Mouse (Mus musculus): ENCODE measurements around the gene Rrm2.

DNA sequence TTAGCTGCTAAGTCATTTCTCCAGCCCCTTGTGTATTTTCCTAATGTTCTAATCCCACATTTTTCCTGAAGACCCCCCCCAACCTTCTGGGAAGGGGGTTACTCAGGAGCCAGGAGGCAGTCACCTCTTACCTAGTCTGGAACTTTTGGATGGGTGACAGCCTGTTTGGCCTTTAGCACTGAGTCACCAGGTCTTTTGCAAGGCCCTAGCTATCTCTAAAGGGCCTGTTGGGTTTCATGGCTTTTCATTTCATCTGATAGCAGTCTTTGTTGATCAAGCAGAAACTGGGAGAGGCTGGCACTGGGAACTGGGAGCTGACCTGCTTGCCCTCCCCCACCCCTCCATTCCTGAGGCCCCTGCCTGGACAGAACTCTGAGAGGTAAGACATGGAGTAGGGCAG lies 49.3 kb downstream of the Rrm2 start:
- TF ChIP-seq CTCF (IDR thresholded peaks at IDR 0.05; ENCODE audit: low read depth) = no peak
- no peak for TF ChIP-seq EP300 (IDR thresholded peaks at IDR 0.05; ENCODE audit: low read depth)

Measured in heart, postnatal 0 days (tissue).